Mouse (Mus musculus): ENCODE measurements around the gene Cyb5d2.

DNA sequence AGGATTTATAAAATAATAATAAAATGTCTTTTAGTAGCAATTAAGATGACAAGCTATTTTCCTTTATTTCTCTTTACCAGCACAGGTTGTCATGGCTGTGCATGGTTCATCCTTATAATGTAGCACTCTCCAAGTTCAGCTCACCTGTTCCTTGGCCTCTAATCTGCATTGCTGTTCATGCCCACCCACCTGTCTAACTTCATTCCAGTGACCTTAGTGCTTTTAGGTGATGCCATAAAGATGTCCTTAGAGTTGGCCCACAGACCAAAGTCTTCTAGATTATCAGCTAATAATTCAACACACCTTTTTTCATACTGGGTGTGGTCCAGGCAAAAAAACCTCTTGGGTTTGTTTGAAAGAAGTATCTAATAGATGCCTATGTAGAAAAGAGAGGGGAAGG, 5.2 kb upstream of the Cyb5d2 start:
- TF ChIP-seq HCFC1 (IDR thresholded peaks at IDR 0.05; ENCODE audit: borderline replicate concordance, insufficient read depth, low read length): no peak
- no peak for TF ChIP-seq ZNF384 (IDR thresholded peaks at IDR 0.05; ENCODE audit: low read depth, low read length)

All from ES-E14 (cell line).